Mouse (Mus musculus) heart, postnatal 14 days (tissue): ENCODE measurements around the gene Rnase9. TPM values are rescaled to one million over a fixed set of nuclear protein-coding genes. Genes with fewer than 3 reads are reported as not detected.
"Not testable (repeated sequence)": the region's sequence is repeated elsewhere in the genome, so short reads cannot be mapped to it uniquely, and the experiment has no call there.

Source experiments
- DNase-seq, 2 experiments: peaks; one replicate each; pipeline ENCODE4 v3.0.0; 2021 to 2022
- intact Hi-C: fragments of 180-260 bp; cut with DNase I; formaldehyde crosslinking; loops from one replicate; pipeline ENCODE4 v1.15.1; 2025
- total RNA-seq, 2 experiments: library from RNA; stranded (reverse); gene quantifications; 2 replicates each; pipeline ENCODE4 v1.2.3; 2021

The Rnase9 gene
- total RNA-seq, 2 experiments from 2014 or later = not detected

DNA sequence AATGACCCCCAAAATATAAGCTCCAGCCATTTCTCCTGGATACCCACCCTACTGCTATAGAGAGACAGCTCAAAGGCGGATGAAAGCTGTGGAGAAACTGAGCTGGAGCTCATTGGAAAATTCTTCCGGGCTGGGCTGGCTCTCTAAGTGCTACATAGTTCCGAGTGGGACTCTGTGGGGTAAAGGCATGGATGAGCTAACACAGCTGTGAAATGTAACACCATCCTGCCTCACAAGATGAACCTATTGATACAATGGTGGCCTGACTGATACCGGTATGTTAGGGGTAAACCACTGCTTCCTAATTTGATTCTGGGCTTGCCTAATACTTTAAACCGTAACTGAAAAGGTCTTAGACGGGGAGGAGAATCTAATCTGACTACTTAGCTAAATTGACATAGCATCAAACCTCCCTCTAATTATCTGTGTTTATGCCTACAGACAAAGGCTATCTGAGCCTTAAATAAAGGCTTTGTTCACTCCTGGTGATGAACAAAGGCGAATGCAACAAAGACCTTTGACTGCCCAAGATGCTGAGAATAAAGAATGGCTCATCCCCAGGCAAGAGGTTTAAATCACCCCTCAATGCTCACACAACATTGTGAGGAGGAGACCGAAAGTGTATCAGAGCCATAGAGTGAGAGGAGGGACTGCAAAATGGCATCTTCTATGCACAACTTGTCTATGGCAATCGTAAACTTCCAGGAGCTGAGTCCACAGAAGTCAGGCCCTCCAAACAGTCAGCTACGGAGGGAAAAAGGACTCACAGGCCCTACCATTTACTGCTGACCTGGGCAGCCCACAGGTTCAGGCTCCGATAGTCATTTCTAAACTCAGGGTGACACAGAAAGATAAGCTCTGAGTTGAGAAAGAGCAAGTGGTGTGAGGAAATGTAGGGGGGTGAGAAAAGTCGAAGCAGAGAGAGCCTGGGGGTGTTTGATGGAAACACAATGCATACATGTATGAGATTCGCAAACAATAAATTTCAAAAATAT, 12.9 kb upstream of the Rnase9 start:
- intact Hi-C loops = no loop called here
- DNase-seq = no peak

- intact Hi-C loops = no loop called here
- no peak for DNase-seq
Measured at GRCm38 (mm10) chr14:51053176-51053575, 11.5 kb upstream of the Rnase9 start.

- DNase-seq = no peak
- intact Hi-C loops = no loop called here
Measured at GRCm38 (mm10) chr14:51051941-51052340, 10.3 kb upstream of the Rnase9 start.

- intact Hi-C loops = no loop called here
- DNase-seq = no peak
Measured at GRCm38 (mm10) chr14:51050063-51050462, 8.4 kb upstream of the Rnase9 start, which contains the start of gene Rnase11. Gene Rnase11, minus strand, starts transcription at chr14:51050163.

- DNase-seq = no peak
- intact Hi-C loops = no loop called here
Measured at GRCm38 (mm10) chr14:51047846-51048245, 6.2 kb upstream of the Rnase9 start.

GRCm38 (mm10) chr14:51036214-51036613, 5.5 kb downstream of the Rnase9 start:
- DNase-seq = no peak
- intact Hi-C loops = no loop called here

- intact Hi-C loops = no loop called here
Measured at GRCm38 (mm10) chr14:51035206-51035605, 6.5 kb downstream of the Rnase9 start.

DNA sequence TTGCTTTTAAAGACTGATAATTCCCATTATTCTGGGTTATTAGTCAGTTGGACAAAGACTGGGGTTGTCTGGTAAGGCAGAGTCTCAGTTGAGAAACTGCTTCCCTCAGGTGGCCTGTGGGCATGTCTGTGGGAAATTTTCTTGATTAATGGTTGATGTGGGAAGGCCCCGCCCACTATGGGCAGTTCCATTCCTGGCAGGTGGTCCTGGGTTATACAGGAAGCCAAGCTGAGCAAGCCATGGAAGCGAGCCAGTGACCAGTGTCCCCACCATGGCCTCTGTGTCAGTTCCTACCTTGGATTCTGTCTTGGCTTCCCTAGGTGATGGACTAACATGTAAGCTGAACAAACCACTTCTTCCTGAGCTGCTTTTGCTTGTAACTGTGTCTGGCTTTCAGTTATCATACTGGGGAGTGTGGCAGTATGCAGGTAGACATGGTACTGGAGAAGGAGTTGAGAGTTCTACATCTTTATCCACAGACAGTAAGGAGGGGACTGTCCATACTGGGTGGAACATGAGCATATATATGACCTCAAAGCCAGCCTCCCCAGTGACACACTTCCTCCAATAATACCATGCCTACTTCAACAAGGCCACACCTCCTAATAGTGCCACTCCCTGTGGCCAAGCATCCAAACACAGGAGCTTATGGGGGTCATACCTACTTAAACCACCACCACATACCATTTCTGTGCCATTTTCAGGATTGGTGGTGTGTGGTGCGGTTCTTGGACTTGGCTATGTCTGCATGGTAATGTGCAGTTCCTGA, 14.1 kb downstream of the Rnase9 start:
- intact Hi-C loops = loop anchor here (2.0 kb wide), 2 partner anchors 35 to 69 kb away; no protein-coding TSS in a partner anchor
- no peak for DNase-seq

More at GRCm38 (mm10) chr14:51035206-51035605, 6.5 kb downstream of the Rnase9 start:
- no peak for DNase-seq

DNA sequence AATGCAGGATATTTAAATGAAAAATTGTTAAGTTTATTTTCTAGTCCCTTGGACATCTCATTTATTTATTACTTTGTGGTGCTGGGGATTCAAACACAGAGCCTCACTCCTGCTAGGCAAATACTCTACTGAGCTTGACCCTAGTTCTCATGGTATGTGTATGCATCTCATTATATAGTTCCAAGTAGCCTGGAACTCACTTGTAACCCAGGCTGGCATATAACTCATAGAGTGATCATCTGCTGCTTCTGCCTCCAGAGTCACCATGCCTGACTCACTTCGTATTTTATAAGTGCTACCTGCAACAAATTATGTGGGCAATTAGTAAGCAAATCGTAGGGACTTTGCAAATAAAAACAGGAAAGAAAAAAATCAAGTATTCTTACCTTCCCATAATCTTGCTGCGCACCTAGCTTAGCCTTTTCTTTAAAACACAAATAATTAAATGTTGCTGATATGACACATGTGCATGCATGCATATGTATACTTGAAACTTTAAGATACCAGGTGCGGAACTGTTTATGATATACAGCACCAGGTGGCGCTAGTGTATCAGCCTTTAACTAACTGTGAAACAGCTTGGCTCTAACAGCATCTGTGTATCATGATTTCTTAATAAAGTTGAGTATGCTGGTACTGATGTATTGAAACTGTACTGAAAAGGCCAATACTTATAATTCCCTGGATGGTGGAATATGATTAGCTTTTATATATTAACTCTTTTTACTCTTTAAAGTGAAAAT, 15.1 kb downstream of the Rnase9 start:
- DNase-seq = peak; percentile 62 to 76
- intact Hi-C loops = loop anchor here (2.0 kb wide), 2 partner anchors 36 to 70 kb away; no protein-coding TSS in a partner anchor

GRCm38 (mm10) chr14:51024820-51025219, 16.8 kb downstream of the Rnase9 start:
- no peak for DNase-seq
- intact Hi-C loops = no loop called here

DNA sequence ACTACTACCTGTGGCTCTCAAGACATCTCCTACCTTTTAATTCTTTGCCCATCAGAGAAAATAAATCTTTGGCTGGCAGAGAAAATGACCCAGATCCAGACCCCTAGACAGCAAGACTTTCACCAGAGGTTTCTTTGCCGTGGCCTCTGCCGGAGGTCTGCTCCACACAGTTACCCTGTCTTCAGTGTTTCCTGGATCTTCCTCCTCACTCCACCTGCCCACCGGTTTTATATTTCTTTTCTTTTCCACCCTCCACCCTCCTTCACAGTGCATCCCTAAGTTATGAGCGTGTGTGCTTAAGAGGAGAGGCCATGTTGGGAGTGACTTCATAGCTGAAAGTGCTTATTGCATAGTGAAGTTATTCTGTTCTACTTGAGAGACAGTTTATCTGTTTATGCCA, 18.2 kb downstream of the Rnase9 start:
- DNase-seq = no peak
- intact Hi-C loops = loop anchor here (2.0 kb wide), 1 partner anchor 47 kb away; no protein-coding TSS in a partner anchor

DNA sequence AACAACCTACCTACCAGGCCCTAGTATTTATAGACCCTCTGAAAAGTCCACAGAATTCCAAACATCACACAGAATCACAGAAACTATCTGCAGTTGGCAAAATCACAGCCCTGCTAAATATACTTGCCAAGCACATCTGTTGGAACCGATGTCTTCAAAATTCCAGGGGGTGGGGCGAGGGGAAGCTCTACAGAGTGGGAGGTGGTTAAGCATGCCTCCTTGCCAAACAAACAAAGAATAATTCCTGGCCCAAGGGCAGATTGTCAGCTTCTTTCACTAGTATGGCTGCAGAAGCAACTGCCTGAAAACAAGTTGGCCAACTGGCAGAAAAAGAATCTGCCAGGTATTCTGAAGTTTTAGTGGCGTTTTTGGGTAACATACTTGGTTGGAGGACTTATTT, 24.4 kb downstream of the Rnase9 start:
- DNase-seq = peak; percentile 23 to 56
- intact Hi-C loops = no loop called here

DNA sequence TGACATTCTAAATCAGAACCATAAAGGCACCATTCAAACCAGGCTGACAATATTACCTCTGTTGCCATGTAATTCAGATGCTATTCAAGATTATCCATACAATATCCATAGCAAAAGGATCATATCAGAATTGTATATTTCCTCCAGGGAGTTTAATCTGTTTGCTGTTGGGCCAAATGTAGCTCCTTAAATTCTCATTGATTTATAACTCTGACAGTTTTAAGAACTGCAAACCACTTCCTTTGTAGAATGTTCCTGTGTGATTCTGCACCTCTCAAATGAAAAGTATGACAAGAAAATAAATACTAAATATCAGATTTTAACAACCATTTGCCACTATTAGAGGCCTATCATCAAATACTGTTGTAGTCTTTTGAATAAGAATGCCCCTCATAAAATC, 25.9 kb downstream of the Rnase9 start:
- intact Hi-C loops = no loop called here
- DNase-seq = no peak

DNA sequence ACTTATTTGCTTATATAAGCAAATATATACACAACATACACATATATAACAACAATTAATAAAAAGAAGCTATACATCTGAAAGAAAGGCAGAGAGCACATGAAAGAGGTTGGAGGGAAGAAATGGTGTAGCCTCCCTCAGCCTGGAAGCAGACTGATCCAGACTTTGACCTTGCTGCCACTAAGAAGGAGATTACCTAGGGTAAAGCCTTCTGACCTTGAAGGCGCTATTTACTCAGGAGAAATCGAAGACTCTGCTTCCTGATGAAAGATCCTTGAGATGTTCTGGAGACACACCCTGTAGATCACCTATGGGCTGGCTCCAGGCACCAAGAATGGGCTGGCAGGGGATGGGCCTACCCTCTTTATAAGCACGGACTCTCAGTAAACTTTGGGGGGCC, 26.9 kb downstream of the Rnase9 start:
- DNase-seq, intact Hi-C loops: not testable (repeated sequence)

DNA sequence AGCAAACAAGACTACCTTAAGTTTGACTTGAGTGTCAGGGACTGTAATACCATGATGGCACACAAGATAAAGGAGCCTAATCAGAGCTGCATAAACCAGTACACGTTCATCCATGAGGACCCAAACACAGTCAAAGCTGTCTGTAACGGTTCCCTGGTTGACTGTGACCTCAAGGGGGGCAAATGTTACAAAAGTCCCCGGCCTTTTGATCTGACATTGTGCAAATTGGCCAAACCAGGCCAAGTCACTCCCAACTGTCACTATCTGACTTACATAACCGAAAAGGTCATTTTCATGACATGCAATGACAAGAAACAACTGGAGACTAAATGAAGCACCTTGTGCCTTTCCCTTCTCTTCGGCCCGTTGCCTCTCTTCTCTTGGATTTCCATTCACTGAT, 32.1 kb downstream of the Rnase9 start:
- no peak for DNase-seq
- intact Hi-C loops = no loop called here

DNA sequence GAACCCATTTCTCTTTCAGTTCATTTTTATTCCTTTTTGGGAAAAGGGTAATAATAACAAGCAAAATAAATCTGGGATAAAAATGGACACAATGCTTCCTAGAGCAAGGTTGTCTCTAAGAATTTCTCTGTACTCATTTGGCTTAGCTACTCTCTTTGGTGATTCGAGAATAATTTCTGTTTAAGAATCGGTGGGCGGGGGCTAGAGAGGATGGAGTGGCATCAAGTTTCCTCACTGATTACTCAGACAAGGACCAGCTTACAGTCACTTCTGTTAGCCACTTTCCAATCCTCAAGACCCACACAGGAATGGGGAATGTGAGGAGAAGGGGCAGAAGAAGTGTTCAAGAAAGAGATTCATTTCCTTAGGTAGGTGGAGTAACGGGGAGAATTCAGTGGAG, 32.9 kb downstream of the Rnase9 start:
- peak in 1 of 2 experiments; percentile 6 for DNase-seq
- intact Hi-C loops = no loop called here

GRCm38 (mm10) chr14:51007914-51008713, 33.6 kb downstream of the Rnase9 start:
- intact Hi-C loops = no loop called here
- peak; percentile 64 to 73 for DNase-seq

DNA sequence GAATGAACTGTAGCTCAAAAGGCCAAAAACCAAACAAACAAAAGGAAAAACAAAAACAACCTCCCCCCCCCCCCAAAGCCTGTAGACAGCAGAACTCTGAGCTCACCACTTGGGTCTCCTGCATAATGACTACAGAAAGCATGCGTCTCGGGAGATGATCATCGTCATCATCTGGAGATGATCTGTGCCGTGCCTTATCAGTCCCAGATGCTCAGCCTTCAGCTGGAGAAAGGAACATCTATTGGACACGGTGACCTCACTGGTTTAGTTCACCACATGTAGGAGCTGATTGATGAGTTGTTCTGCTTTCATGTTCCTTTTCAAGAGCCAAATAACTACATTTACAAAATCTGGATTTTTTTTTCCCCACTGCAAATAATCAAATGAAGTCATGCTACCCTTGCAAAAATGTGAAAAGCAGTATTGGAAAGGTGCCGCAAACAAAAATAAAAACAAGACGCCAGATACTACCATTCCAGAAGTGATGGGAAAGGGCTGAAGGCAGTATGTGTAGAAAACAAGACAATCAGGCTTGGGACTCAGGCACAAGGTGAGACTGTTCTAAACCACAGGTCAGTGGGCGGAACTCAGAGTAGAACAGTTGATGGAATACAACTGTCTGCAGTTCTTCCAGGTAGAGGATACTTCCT, 34.4 kb downstream of the Rnase9 start, which contains the start of gene Rnase10:
TSS of gene Rnase10 (plus strand) at position 600 of the 650 bp plus-strand sequence.
- no peak for DNase-seq
- intact Hi-C loops = no loop called here
